Mouse (Mus musculus) liver, adult (tissue): ENCODE results near the gene Cyp17a1.

ENCODE experiments used
- GATA4 ChIP-seq: IDR thresholded peaks from 2 replicates; pipeline ENCODE4 v1.6.1; 2014; ENCODE audit warnings: mild to moderate bottlenecking, low read length; ENCODE audit not compliant: insufficient replicate concordance

The Cyp17a1 gene

GRCm38 (mm10) chr19:46640780-46641179 is 32.2 kb downstream of the Cyp17a1 start:
- TF ChIP-seq GATA4, result no peak

- no peak for TF ChIP-seq GATA4
These were observed 33.5 kb downstream of the Cyp17a1 start for GRCm38 (mm10) chr19:46639496-46639895.

- TF ChIP-seq GATA4, result no peak
These were observed 33.9 kb downstream of the Cyp17a1 start for GRCm38 (mm10) chr19:46639053-46639452.

- TF ChIP-seq GATA4, result no peak
These were observed 35.4 kb downstream of the Cyp17a1 start for GRCm38 (mm10) chr19:46637598-46637997.

GRCm38 (mm10) chr19:46635766-46636165 is 37.2 kb downstream of the Cyp17a1 start:
- TF ChIP-seq GATA4, result no peak

GRCm38 (mm10) chr19:46631637-46632036 is 41.3 kb downstream of the Cyp17a1 start:
- no peak for TF ChIP-seq GATA4

- TF ChIP-seq GATA4, result no peak
These were observed 43.2 kb downstream of the Cyp17a1 start for GRCm38 (mm10) chr19:46629807-46630206.

GRCm38 (mm10) chr19:46628403-46628802 is 44.6 kb downstream of the Cyp17a1 start:
- peak; percentile 96 for TF ChIP-seq GATA4

- no peak; the same call in 1 of the 2 replicates for TF ChIP-seq GATA4
These were observed 47.5 kb downstream of the Cyp17a1 start for GRCm38 (mm10) chr19:46625519-46625918.

GRCm38 (mm10) chr19:46625015-46625414 is 48.0 kb downstream of the Cyp17a1 start:
- TF ChIP-seq GATA4, result no peak

- TF ChIP-seq GATA4, result no peak
These were observed 48.9 kb downstream of the Cyp17a1 start for GRCm38 (mm10) chr19:46623790-46624772.

- no peak for TF ChIP-seq GATA4
These were observed 49.7 kb downstream of the Cyp17a1 start for GRCm38 (mm10) chr19:46623194-46623667.

GRCm38 (mm10) chr19:46622659-46623193 is 50.2 kb downstream of the Cyp17a1 start:
- no peak for TF ChIP-seq GATA4

GRCm38 (mm10) chr19:46621236-46622183 is 51.5 kb downstream of the Cyp17a1 start:
- no peak for TF ChIP-seq GATA4
